Mouse (Mus musculus) lung, embryonic 16.5 days (tissue): ENCODE measurements around the gene Nxn. TPM values are rescaled to one million over a fixed set of nuclear protein-coding genes. Genes with fewer than 3 reads are reported as not detected.

Experiments used
- ATAC-seq: fragments of 200-750 bp; cut with Nextera tagmentation; 2 replicates; pipeline ENCODE4 v1.8.0; 2017; ENCODE audit warnings: low read depth, mild to moderate bottlenecking, moderate library complexity
- H3K27ac ChIP-seq: fragments of 300-500 bp; sonication (generic); 2 replicates; pipeline ENCODE4 v1.5.1; 2014; ENCODE audit warnings: mild to moderate bottlenecking, control low read depth, low read length
- H3K27me3 ChIP-seq: fragments of 300-500 bp; sonication (generic); 2 replicates; pipeline ENCODE4 v1.6.1; 2014; ENCODE audit warnings: low read depth, low read length, mixed read lengths; ENCODE audit not compliant: control insufficient read depth, insufficient read depth
- H3K36me3 ChIP-seq: fragments of 300-500 bp; sonication (generic); 2 replicates; pipeline ENCODE4 v1.6.1; 2014; ENCODE audit warnings: low read length; ENCODE audit not compliant: control insufficient read depth, insufficient read depth
- H3K4me1 ChIP-seq: fragments of 300-500 bp; sonication (generic); replicated peaks from 2 replicates; pipeline ENCODE4 v1.6.1; 2014; ENCODE audit warnings: low read length, mixed read lengths; ENCODE audit not compliant: control insufficient read depth, insufficient read depth
- H3K4me2 ChIP-seq: fragments of 300-500 bp; sonication (generic); 2 replicates; pipeline ENCODE4 v1.6.1; 2014; ENCODE audit warnings: low read depth, low read length, control low read depth
- H3K4me3 ChIP-seq: fragments of 300-500 bp; sonication (generic); 2 replicates; pipeline ENCODE4 v1.5.1; 2014; ENCODE audit warnings: mild to moderate bottlenecking, low read length, control low read depth
- H3K9ac ChIP-seq: fragments of 300-500 bp; sonication (generic); 2 replicates; pipeline ENCODE4 v1.6.1; 2014; ENCODE audit warnings: low read length, control low read depth
- H3K9me3 ChIP-seq: fragments of 300-500 bp; sonication (generic); 2 replicates; pipeline ENCODE4 v1.6.1; 2016; ENCODE audit warnings: low read length; ENCODE audit not compliant: control insufficient read depth
- WGBS: fragments of 180-500 bp; shearing (Covaris S2); extraction: QIAGEN DNeasy Blood & Tissue Kit; methylation state at CpG from one replicate; pipeline ENCODE4 v1.1.7; 2014; 5-methylcytosine and 5-hydroxymethylcytosine counted together
- polyA plus RNA-seq: library from polyadenylated mRNA; unstranded; fragments of >200 nt; fragmentation: Nextera tagmentation; extraction: Ambion mirVana; gene quantifications from 2 replicates; pipeline ENCODE4 v1.2.1, GENCODE M21; 2015

The Nxn gene
- polyA plus RNA-seq, 1 experiment from 2014 or later = 19.4 TPM

- H3K9me3 ChIP-seq = no peaks in the 10 kb centered on the region
- H3K4me3 ChIP-seq = no peak overlapping the region
- H3K36me3 ChIP-seq = no peaks in the 10 kb centered on the region
- H3K4me2 ChIP-seq = no peak overlapping the region
- H3K9ac ChIP-seq = no peak overlapping the region
- no peak overlapping the region for H3K27ac ChIP-seq
- H3K27me3 ChIP-seq = no peaks in the 10 kb centered on the region
- ATAC-seq = no peak
- peaks cover 31% of the 10 kb centered on the region for H3K4me1 ChIP-seq
Measured at GRCm38 (mm10) chr11:76336224-76336623, 62.7 kb downstream of the Nxn start.

GRCm38 (mm10) chr11:76334966-76335365 lies 64.0 kb downstream of the Nxn start:
- H3K4me2 ChIP-seq = no peak overlapping the region
- H3K9ac ChIP-seq = no peak overlapping the region
- H3K36me3 ChIP-seq = no peaks in the 10 kb centered on the region
- H3K4me3 ChIP-seq = no peak overlapping the region
- no peaks in the 10 kb centered on the region for H3K9me3 ChIP-seq
- peaks cover 27% of the 10 kb centered on the region for H3K4me1 ChIP-seq
- no peak for ATAC-seq
- no peak overlapping the region for H3K27ac ChIP-seq
- H3K27me3 ChIP-seq = no peaks in the 10 kb centered on the region
- WGBS = 90% methylated on average over 10 of the region's 10 CpGs

GRCm38 (mm10) chr11:76332240-76332639 lies 66.7 kb downstream of the Nxn start:
- no peaks in the 10 kb centered on the region for H3K27me3 ChIP-seq
- no peak overlapping the region for H3K9ac ChIP-seq
- no peak overlapping the region for H3K4me2 ChIP-seq
- 27% methylated on average over 5 of the region's 5 CpGs for WGBS
- no peak overlapping the region for H3K27ac ChIP-seq
- peaks cover 27% of the 10 kb centered on the region for H3K4me1 ChIP-seq
- no peak overlapping the region for H3K4me3 ChIP-seq
- no peaks in the 10 kb centered on the region for H3K9me3 ChIP-seq
- no peaks in the 10 kb centered on the region for H3K36me3 ChIP-seq
- ATAC-seq = peak; percentile 70

- H3K27me3 ChIP-seq = no peaks in the 10 kb centered on the region
- no peak overlapping the region for H3K27ac ChIP-seq
- no peak overlapping the region for H3K4me3 ChIP-seq
- no peak overlapping the region for H3K9ac ChIP-seq
- H3K4me2 ChIP-seq = no peak overlapping the region
- no peaks in the 10 kb centered on the region for H3K9me3 ChIP-seq
- peaks cover 35% of the 10 kb centered on the region for H3K4me1 ChIP-seq
- WGBS = 35% methylated on average over 2 of the region's 2 CpGs
- H3K36me3 ChIP-seq = no peaks in the 10 kb centered on the region
- ATAC-seq = no peak
Measured at GRCm38 (mm10) chr11:76328522-76329290, 70.2 kb downstream of the Nxn start.

GRCm38 (mm10) chr11:76328084-76328483 lies 70.9 kb downstream of the Nxn start:
- H3K36me3 ChIP-seq = no peaks in the 10 kb centered on the region
- H3K9ac ChIP-seq = no peak overlapping the region
- no peaks in the 10 kb centered on the region for H3K9me3 ChIP-seq
- H3K4me3 ChIP-seq = no peak overlapping the region
- no peak overlapping the region for H3K4me2 ChIP-seq
- ATAC-seq = no peak
- 22% methylated on average over 11 of the region's 11 CpGs for WGBS
- peaks cover 38% of the 10 kb centered on the region for H3K4me1 ChIP-seq
- no peaks in the 10 kb centered on the region for H3K27me3 ChIP-seq
- no peak overlapping the region for H3K27ac ChIP-seq

GRCm38 (mm10) chr11:76326672-76327071 lies 72.3 kb downstream of the Nxn start:
- Histone ChIP-seq H3K4me2 (no peak overlapping the region), H3K27ac (no peak overlapping the region), H3K36me3 (no peaks in the 10 kb centered on the region), H3K4me3 (no peak overlapping the region), H3K9me3 (no peaks in the 10 kb centered on the region), H3K9ac (no peak overlapping the region), H3K4me1 (peaks cover 40% of the 10 kb centered on the region), H3K27me3 (no peaks in the 10 kb centered on the region)
- ATAC-seq = no peak
- WGBS = 84% methylated on average over 6 of the region's 6 CpGs

GRCm38 (mm10) chr11:76326051-76326450 lies 72.9 kb downstream of the Nxn start:
- Histone ChIP-seq H3K4me1 (peaks cover 40% of the 10 kb centered on the region), H3K9me3 (no peaks in the 10 kb centered on the region), H3K9ac (no peak overlapping the region), H3K36me3 (no peaks in the 10 kb centered on the region), H3K27ac (no peak overlapping the region), H3K4me2 (no peak overlapping the region), H3K4me3 (no peak overlapping the region), H3K27me3 (no peaks in the 10 kb centered on the region)
- whole genome bisulfite sequencing = 87% methylated on average over 2 of the region's 2 CpGs
- no peak for ATAC-seq

GRCm38 (mm10) chr11:76324801-76325200 lies 74.1 kb downstream of the Nxn start:
- H3K9ac ChIP-seq = no peak overlapping the region
- H3K9me3 ChIP-seq = no peaks in the 10 kb centered on the region
- H3K4me1 ChIP-seq = peaks cover 40% of the 10 kb centered on the region
- H3K27ac ChIP-seq = no peak overlapping the region
- H3K27me3 ChIP-seq = no peaks in the 10 kb centered on the region
- no peak overlapping the region for H3K4me3 ChIP-seq
- H3K36me3 ChIP-seq = no peaks in the 10 kb centered on the region
- WGBS = 42% methylated on average over 9 of the region's 9 CpGs
- no peak for ATAC-seq
- H3K4me2 ChIP-seq = no peak overlapping the region

GRCm38 (mm10) chr11:76324207-76324606 lies 74.7 kb downstream of the Nxn start:
- peaks cover 40% of the 10 kb centered on the region for H3K4me1 ChIP-seq
- no peak overlapping the region for H3K27ac ChIP-seq
- no peak overlapping the region for H3K4me2 ChIP-seq
- H3K9ac ChIP-seq = no peak overlapping the region
- no peaks in the 10 kb centered on the region for H3K27me3 ChIP-seq
- no peak overlapping the region for H3K4me3 ChIP-seq
- no peaks in the 10 kb centered on the region for H3K9me3 ChIP-seq
- H3K36me3 ChIP-seq = no peaks in the 10 kb centered on the region
- 43% methylated on average over 9 of the region's 9 CpGs for WGBS
- ATAC-seq = no peak
